Comparison of ENCODE assay signal across 24 mouse cellular contexts in the genomic region with DNA sequence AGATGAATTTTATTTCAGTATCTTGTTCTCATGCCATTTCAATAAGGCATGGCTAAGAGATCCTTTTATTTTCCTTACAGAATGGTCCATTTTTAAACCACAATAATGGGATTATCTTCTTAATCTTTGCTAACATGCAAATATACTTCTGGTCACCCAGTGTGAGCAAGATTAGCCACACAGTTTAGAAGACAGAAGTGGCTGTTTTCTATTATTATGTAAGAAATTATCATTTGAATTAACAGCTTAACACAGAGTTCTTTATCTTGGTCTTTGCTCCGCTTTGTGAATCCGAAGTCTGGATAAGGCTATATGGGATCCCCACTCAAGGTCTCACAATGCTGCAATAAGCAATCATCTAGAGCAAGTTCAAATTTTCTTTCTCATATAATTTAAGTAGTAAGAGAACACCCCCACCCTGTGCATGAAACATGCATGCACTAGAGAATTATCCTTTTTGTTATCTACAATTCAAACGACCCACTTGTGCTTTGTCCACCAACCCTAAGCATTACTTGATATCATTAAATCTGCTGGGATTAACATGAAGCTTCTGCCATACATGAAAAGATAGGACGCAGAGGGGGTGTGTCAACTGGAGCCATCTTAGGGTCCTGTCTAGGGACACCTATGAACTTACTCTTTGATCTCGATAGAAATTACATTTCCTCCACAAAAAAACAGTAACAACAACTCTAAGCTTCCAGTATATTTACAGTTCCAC. TPM values are rescaled to one million over a fixed set of nuclear protein-coding genes. Genes with fewer than 3 reads are reported as not detected.
"Had no signal": no experiment of that assay in that cellular context is flagged by ENCODE, and none has a peak within 500 bp of the region (broad histone marks: within the 10 kb centered on the region; RNA-seq: fewer than 3 reads in every experiment).

No protein-coding gene starts in this region.

- H3K27me3 ChIP-seq: limb, embryonic 12.5 days; limb, embryonic 15.5 days had no signal

- H3K9ac ChIP-seq: limb, embryonic 12.5 days; limb, embryonic 15.5 days; liver, embryonic 14.5 days; liver, postnatal 0 days; lung, embryonic 14.5 days had no signal

- ATAC-seq: intestine, embryonic 16.5 days; liver, postnatal 0 days; lung, postnatal 0 days had no signal

- H3K4me2 ChIP-seq: limb, embryonic 12.5 days; limb, embryonic 15.5 days; liver, embryonic 11.5 days; lung, embryonic 14.5 days had no signal

- H3K36me3 ChIP-seq: limb, embryonic 12.5 days; limb, embryonic 15.5 days had no signal

- H3K4me3 ChIP-seq: limb, embryonic 12.5 days; limb, embryonic 15.5 days had no signal

- H3K4me1 ChIP-seq: limb, embryonic 12.5 days; limb, embryonic 15.5 days had no signal

- H3K27ac ChIP-seq: limb, embryonic 12.5 days; limb, embryonic 15.5 days; liver, embryonic 14.5 days; macrophage; stomach, postnatal 0 days had no signal

- H3K9me3 ChIP-seq: limb, embryonic 12.5 days; limb, embryonic 15.5 days had no signal

- DNase-seq: kidney, adult 18-20 months; kidney, adult 9 months; kidney, postnatal 14 days; kidney, postnatal 4 days; left cerebral cortex, postnatal 4 days; liver, postnatal 0 days; lung, embryonic 14.5 days; right cerebral cortex, postnatal 14 days; right cerebral cortex, postnatal 4 days; thymus, adult 2 months; thymus, postnatal 14 days; thymus, postnatal 4 days had no signal

RNA-seq across cellular contexts. Expression of a gene that starts 6.8 kb away (rescaled TPM):
- polyA plus RNA-seq: intestine, embryonic 16.5 days; kidney, embryonic 16.5 days; limb, embryonic 12.5 days; limb, embryonic 15.5 days; liver, embryonic 11.5 days; liver, embryonic 14.5 days; liver, postnatal 0 days; lung, embryonic 14.5 days; lung, postnatal 0 days; macrophage; neural tube, embryonic 11.5 days; neural tube, embryonic 14.5 days; stomach, embryonic 14.5 days; stomach, postnatal 0 days; thymus, adult 2 months had no signal

RNA-seq across cellular contexts. Expression of a gene that starts 9.4 kb away (rescaled TPM):
- polyA plus RNA-seq: intestine, embryonic 16.5 days; kidney, embryonic 16.5 days; limb, embryonic 12.5 days; limb, embryonic 15.5 days; liver, embryonic 11.5 days; liver, embryonic 14.5 days; liver, postnatal 0 days; lung, embryonic 14.5 days; lung, postnatal 0 days; macrophage; neural tube, embryonic 11.5 days; neural tube, embryonic 14.5 days; stomach, embryonic 14.5 days; stomach, postnatal 0 days; thymus, adult 2 months had no signal
